Mouse (Mus musculus) right cerebral cortex, postnatal 36 days (tissue): ENCODE measurements around the gene Olfr90.

Source experiments
- DNase-seq, 2 experiments: peaks; one replicate each; pipeline ENCODE4 v3.0.0; 2022; ENCODE audit warnings: low spot score in 2 of 2, mixed read lengths in 1 of 2

The Olfr90 gene

DNA sequence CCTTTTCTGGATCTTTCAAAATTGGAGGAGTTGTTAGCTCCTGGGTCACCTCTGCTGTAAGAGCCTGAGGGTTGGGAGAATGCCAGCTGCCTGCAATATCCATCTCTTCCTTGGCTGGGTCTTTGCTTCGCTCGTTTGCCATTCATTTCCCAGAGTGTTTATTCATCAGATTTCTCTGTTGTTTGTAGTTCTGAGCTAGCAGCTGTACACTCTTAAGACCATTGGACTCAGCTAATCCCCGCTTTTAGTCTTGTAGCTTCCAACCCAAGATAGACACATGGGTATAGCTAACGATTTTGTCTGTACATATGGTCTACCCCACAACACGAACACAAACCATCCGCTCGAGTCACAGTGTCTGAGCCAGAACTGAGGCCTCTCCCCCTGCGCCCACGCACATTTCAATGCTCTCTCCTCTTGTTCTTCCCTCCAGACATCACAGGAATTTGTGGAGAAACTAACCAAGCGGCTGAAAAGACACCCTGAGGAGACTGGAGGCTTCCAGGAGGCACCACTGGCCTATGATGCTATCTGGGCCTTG lies 26.1 kb downstream of the Olfr90 start:
- peak in 1 of 2 experiments; percentile 73 for DNase-seq

DNA sequence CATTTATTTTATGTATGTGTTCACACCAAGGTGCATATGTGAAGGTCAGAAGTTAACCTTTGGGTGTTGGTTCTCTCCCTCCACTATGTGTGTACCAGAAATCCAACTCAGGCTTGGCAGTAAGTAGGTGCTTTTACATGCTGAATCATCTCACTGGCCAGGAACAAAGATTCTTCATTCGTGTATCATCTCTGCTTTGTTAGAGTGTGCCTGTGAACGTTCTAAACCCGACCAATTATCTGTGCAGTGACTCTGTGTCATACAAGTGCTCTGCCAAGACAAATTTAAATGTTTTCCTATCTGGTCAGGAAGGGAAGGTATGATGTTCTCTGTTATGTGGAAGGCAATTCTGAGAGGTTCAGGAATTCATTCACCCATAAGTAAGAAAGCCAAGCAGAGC lies 26.9 kb downstream of the Olfr90 start:
- no peak for DNase-seq

GRCm38 (mm10) chr17:37056957-37057356 lies 31.3 kb downstream of the Olfr90 start:
- DNase-seq = no peak

- no peak for DNase-seq
Observed at GRCm38 (mm10) chr17:37051745-37052144, 36.6 kb downstream of the Olfr90 start.

GRCm38 (mm10) chr17:37050876-37051275 lies 37.4 kb downstream of the Olfr90 start:
- DNase-seq = no peak

- peak; percentile 89 to 93 for DNase-seq
Observed at GRCm38 (mm10) chr17:37050399-37050798, 37.9 kb downstream of the Olfr90 start.

GRCm38 (mm10) chr17:37049570-37050310 lies 38.6 kb downstream of the Olfr90 start:
- DNase-seq = peak; percentile 73 to 78

DNA sequence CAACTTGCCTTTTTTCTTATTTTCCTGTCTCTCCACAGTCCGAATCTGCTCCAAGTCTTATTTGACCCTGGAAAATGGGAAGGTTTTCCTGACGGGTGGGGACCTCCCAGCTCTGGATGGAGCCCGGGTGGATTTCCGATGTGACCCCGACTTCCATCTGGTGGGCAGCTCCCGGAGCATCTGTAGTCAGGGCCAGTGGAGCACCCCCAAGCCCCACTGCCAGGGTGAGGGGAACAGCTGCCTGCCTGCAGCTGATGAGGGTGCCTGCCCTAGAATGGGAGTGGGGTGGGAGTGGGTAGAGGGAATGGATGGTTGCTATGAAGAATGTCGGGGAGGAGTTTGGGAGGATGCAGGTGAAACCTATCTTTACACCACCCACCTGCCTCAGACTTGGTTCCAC lies 39.9 kb downstream of the Olfr90 start:
- DNase-seq = no peak

DNA sequence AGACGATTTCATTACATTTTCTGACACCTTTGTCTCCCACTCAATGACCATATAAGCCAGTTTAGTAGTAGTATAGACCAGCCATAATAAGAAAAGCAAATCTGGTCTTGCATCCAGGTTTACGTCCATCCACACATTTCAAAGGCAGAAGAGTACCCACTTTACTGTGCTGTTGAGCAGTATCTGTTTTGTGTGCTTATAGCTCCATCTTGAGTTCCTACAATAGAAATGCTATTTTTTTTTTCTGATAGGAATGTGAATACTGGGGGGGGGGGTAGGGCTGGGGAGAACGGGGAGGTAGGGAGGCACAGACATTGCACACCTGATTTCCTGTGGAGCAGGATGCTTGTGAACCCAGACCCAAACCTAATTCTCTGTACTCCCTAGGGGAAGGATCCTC lies 40.3 kb downstream of the Olfr90 start:
- DNase-seq = no peak

- DNase-seq = no peak
Observed at GRCm38 (mm10) chr17:37047332-37047976, 40.8 kb downstream of the Olfr90 start.

DNA sequence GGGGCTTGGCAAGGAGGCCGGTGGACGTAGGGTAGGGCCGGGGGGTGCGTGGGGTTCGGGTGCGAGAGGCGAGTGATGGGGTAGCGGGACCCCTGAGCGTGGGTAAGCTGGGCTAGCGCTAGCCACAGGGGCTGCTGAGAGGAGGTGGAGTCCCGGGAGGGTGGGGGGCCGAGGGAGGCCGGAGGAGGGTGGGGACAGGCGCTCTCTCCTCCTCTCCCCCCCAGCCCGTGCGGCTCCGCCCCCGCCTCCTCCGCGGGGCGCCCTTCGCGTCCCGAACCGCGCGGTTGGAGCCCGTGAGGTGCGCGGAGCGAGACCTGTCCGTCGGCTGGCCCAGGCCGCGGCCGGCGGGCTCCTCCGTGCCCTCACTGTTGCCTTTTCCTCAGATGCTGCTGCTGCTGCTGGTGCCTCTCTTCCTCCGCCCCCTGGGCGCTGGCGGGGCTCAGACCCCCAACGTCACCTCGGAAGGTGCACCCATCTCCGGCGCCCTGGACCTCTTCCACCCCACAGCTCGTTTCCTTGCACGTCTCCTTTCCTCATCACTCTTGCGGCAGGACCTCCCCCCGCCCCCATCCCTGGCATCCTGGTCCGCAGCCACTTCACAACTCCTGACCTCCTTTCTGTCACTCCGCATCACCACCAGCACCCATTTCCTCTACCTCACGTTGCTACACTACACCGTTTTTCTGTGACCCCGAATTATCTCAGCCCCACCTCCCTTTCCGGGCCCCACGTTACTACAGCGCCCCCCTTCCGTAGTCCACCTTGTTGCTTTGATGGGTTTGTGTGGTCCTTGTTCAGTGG lies 41.8 kb downstream of the Olfr90 start:
- DNase-seq = no peak

GRCm38 (mm10) chr17:37045611-37046311 lies 42.5 kb downstream of the Olfr90 start, which contains the start of gene Gabbr1:
Gabbr1 (plus strand) TSS chr17:37045966.
- peak; percentile 59 to 73 for DNase-seq

DNA sequence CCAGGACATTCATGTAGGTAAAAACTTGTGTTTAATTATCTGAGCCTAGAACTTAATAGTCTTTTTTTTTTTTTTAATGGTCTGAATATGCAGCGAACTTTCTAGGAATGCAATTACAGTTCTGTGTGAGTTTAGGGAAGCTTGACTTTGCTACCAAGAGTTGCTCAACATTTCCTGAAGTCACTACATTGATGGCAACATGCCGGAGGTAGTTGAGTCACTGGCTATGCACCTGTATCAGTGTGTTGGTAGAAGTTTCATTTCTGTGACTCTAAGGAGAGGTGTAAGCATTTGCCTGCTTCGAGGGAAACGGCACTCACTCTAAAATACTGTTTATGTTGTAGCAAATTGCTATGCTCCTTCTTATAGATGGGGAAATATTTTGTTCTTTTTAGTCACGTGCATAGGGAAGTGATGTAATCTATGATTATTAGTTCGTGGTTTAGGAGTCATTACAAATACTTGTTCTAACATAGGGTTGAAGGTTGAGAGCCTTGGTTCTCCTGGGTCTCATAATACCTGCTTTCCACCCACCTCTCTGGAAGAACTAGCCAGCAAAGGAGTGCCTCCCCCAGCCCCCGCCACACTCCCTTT lies 43.6 kb downstream of the Olfr90 start:
- DNase-seq = no peak

GRCm38 (mm10) chr17:37039127-37039894 lies 49.0 kb downstream of the Olfr90 start:
- no peak for DNase-seq
